Mouse (Mus musculus) heart, adult 2 months (tissue): ENCODE data around the gene Rabep1. TPM values are rescaled to one million over a fixed set of nuclear protein-coding genes. Genes with fewer than 3 reads are reported as not detected.

Experiments used
- DNase-seq, 2 experiments: peaks; one replicate each; pipeline ENCODE4 v3.0.0; 2021
- H3K27ac ChIP-seq: fragments of 200-600 bp; 2 replicates; pipeline ENCODE4 v1.8.1; 2022
- H3K27me3 ChIP-seq: fragments of 200-500 bp; 2 replicates; pipeline ENCODE4 v1.6.1; 2012; ENCODE audit warnings: mild to moderate bottlenecking, low read length, inconsistent platforms, mixed read lengths; ENCODE audit not compliant: control insufficient read depth, insufficient read depth
- H3K36me3 ChIP-seq: fragments of 200-500 bp; 2 replicates; pipeline ENCODE4 v1.6.1; 2012; ENCODE audit warnings: low read length, inconsistent platforms; ENCODE audit not compliant: control insufficient read depth, insufficient read depth
- H3K4me1 ChIP-seq: fragments of 200-500 bp; 2 replicates; pipeline ENCODE4 v1.6.1; 2011; ENCODE audit warnings: low read length; ENCODE audit not compliant: control insufficient read depth, insufficient read depth
- H3K4me3 ChIP-seq: fragments of 200-600 bp; 2 replicates; pipeline ENCODE4 v1.8.1; 2022
- H3K79me2 ChIP-seq: fragments of 200-500 bp; replicated peaks from 2 replicates; pipeline ENCODE4 v1.6.1; 2012; ENCODE audit warnings: mild to moderate bottlenecking, inconsistent platforms, low read length, moderate library complexity, mixed read lengths; ENCODE audit not compliant: control insufficient read depth, insufficient read depth
- H3K9ac ChIP-seq: fragments of 200-500 bp; 2 replicates; pipeline ENCODE4 v1.6.1; 2012; ENCODE audit warnings: low read depth, mild to moderate bottlenecking, control low read depth, inconsistent platforms, low read length, mixed read lengths
- CTCF ChIP-seq: fragments of 200-600 bp; IDR thresholded peaks from 2 replicates; pipeline ENCODE4 v1.8.1; 2022; ENCODE audit warnings: antibody characterized with exemption, mild to moderate bottlenecking, moderate library complexity
- EP300 ChIP-seq: fragments of 200-500 bp; IDR thresholded peaks from 2 replicates; pipeline ENCODE4 v1.6.1; 2011; ENCODE audit warnings: low read depth, low read length, control low read depth; ENCODE audit not compliant: insufficient read depth
- POLR2A ChIP-seq: fragments of 200-500 bp; IDR thresholded peaks from 2 replicates; pipeline ENCODE4 v1.6.1; 2011; ENCODE audit warnings: mild to moderate bottlenecking, low read depth, low read length, control low read depth; ENCODE audit not compliant: insufficient read depth
- WGBS: fragments of 180-500 bp; shearing (Covaris S2); methylation state at CpG from one replicate; pipeline ENCODE4 v1.1.7; 2018; 5-methylcytosine and 5-hydroxymethylcytosine counted together
- intact Hi-C: fragments of 180-260 bp; cut with DNase I; formaldehyde crosslinking; loops from one replicate; pipeline ENCODE4 v1.15.1; 2025
- polyA plus RNA-seq: library from polyadenylated mRNA; depleted of rRNA; stranded (reverse); fragments of >200 nt; gene quantifications from 2 replicates; pipeline ENCODE4 v1.2.3, GENCODE M21; 2012
- total RNA-seq, 2 experiments: library from RNA; stranded (reverse); gene quantifications; 2 replicates each; pipeline ENCODE4 v1.2.3; 2021

The Rabep1 gene
- total and polyA plus RNA-seq, 3 experiments = 3.7 to 37.2 (median 36.0) TPM

GRCm38 (mm10) chr11:70969821-70970559 is 125.4 kb downstream of the Rabep1 start, which contains the start of the genes Nup88 and Rpain:
Gene Nup88, minus strand, starts transcription at chr11:70969973.
Gene Rpain, plus strand, starts transcription at chr11:70970213.
- Histone ChIP-seq H3K9ac (peak within 1 kb of the TSS; percentile 91), H3K36me3 (peaks cover 12% of the 10 kb centered on the region), H3K4me3 (peak within 1 kb of the TSS; percentile 91), H3K4me1 (peaks cover 8% of the 10 kb centered on the region), H3K27ac (peak within 1 kb of the TSS; percentile 94), H3K27me3 (no peaks in the 10 kb centered on the region), H3K79me2 (peaks cover 2% of the 10 kb centered on the region; the same call in 1 of the 2 replicates)
- intact Hi-C loops = loop anchor here (1.0 kb wide), 1 partner anchor 49 kb away; the partner anchor contains the start of genes Derl2 and Mis12
- WGBS = under 1% methylated on average over 43 of the region's 43 CpGs
- DNase-seq = peak; percentile 91 to 95
- TF ChIP-seq CTCF (no peak), EP300 (0 out of 2 replicates have a peak, but pooled peaks have one; percentile 39), POLR2A (peak; percentile 84)

GRCm38 (mm10) chr11:70970560-70971540 is 126.3 kb downstream of the Rabep1 start:
- Histone ChIP-seq H3K27ac (peak overlapping the region; percentile 94), H3K27me3 (no peaks in the 10 kb centered on the region), H3K9ac (peak overlapping the region; percentile 69), H3K79me2 (peaks cover 2% of the 10 kb centered on the region; the same call in 1 of the 2 replicates), H3K4me1 (peaks cover 8% of the 10 kb centered on the region), H3K4me3 (peak overlapping the region; percentile 91), H3K36me3 (peaks cover 7% of the 10 kb centered on the region)
- no peak for TF ChIP-seq POLR2A
- 0 out of 2 replicates have a peak, but pooled peaks have one; percentile 1 for TF ChIP-seq CTCF
- 12% methylated on average over 24 of the region's 24 CpGs for WGBS
- no peak for DNase-seq
- intact Hi-C loops = loop anchor here (1.0 kb wide), 1 partner anchor 48 kb away; the partner anchor contains the start of genes Derl2 and Mis12

DNA sequence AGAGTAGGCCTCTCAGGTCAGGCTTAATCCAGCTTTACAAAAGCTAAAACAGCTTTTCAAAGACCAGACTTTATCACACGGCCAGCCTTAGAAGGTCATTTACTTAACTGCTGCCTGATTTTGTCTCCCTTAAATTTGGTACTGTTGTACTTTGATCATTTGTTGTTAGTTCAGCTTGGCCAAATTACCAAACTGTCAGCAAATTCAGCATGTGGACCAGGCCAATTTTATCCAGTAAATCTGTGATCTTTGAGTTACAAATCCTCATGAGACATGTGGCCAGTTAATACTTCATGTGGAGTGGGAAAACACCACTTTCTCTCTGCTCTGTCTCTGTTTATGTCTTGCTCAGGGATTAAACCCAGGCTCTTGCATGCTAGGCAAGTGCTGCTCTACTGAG is 128.0 kb downstream of the Rabep1 start:
- no peak for TF ChIP-seq CTCF
- no peak for TF ChIP-seq EP300
- no peak for TF ChIP-seq POLR2A
- DNase-seq = no peak
- H3K79me2 ChIP-seq = peaks cover 2% of the 10 kb centered on the region; the same call in 1 of the 2 replicates
- H3K36me3 ChIP-seq = peaks cover 7% of the 10 kb centered on the region
- no peak overlapping the region for H3K27ac ChIP-seq
- H3K4me3 ChIP-seq = no peak overlapping the region
- no peaks in the 10 kb centered on the region for H3K27me3 ChIP-seq
- WGBS = 73% methylated on average over 1 of the region's 1 CpGs
- H3K4me1 ChIP-seq = peaks cover 8% of the 10 kb centered on the region
- intact Hi-C loops = no loop called here
- no peak overlapping the region for H3K9ac ChIP-seq

GRCm38 (mm10) chr11:70973947-70974346 is 129.4 kb downstream of the Rabep1 start:
- H3K9ac ChIP-seq = no peak overlapping the region
- peaks cover 6% of the 10 kb centered on the region for H3K4me1 ChIP-seq
- no peak for DNase-seq
- H3K4me3 ChIP-seq = no peak overlapping the region
- TF ChIP-seq POLR2A (no peak), CTCF (peak; percentile 38), EP300 (no peak)
- 73% methylated on average over 4 of the region's 4 CpGs for WGBS
- no peak overlapping the region for H3K27ac ChIP-seq
- H3K36me3 ChIP-seq = no peaks in the 10 kb centered on the region
- H3K27me3 ChIP-seq = no peaks in the 10 kb centered on the region
- H3K79me2 ChIP-seq = peaks cover 2% of the 10 kb centered on the region; the same call in 1 of the 2 replicates
- intact Hi-C loops = no loop called here

DNA sequence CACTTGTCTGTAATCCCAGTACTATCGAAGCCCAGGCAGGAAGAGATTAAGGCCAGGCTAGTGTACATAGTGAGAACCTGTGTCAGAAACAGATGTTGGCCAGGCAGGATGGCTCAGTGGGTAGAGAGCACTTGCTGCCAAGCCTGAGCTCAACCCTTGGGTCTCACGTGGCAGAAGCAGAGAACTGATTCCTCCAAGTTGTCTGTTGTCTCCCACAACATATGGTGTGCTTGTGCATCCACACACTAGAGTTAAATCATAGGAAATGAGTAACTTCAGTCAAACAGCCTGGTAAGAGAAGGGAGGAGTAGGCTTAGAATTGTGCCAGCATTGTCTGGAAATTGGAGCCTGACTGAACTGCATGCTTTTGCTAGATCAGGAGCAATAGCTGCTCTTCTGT is 130.6 kb downstream of the Rabep1 start:
- Histone ChIP-seq H3K4me1 (peaks cover 3% of the 10 kb centered on the region), H3K79me2 (no peaks in the 10 kb centered on the region), H3K27me3 (no peaks in the 10 kb centered on the region), H3K4me3 (no peak overlapping the region), H3K9ac (no peak overlapping the region), H3K36me3 (no peaks in the 10 kb centered on the region), H3K27ac (no peak overlapping the region)
- 63% methylated on average over 2 of the region's 2 CpGs for WGBS
- no peak for DNase-seq
- intact Hi-C loops = no loop called here
- TF ChIP-seq EP300 (no peak), CTCF (no peak), POLR2A (no peak)
